Mouse (Mus musculus): ENCODE measurements around the gene Ctu2.

Gene Ctu2

GRCm38 (mm10) chr8:122484831-122485230 lies 8.9 kb downstream of the Ctu2 start:
- DNase-seq (ENCODE audit: low read depth, low spot score), result no peak

DNA sequence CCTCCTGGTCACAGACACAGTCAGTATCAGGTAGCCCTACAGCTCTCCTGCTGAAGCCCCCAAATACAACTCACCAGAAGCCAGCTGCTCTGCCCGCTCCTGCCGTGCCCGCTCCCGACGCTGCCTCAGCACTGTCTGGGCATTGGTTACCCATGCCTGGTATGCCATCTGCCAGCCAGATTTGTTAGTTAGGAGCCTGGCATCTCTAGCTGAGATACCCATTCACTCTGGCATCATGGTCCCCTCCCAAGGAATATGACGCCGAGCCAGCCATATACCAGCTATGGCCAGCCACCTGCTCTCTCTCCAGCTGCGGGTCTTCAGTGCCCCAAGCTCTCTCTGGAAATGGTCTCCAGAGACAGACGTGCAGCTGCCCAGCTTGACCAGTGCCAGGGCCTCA lies 12.4 kb downstream of the Ctu2 start:
- DNase-seq (ENCODE audit: low read depth, low spot score), result no peak

DNA sequence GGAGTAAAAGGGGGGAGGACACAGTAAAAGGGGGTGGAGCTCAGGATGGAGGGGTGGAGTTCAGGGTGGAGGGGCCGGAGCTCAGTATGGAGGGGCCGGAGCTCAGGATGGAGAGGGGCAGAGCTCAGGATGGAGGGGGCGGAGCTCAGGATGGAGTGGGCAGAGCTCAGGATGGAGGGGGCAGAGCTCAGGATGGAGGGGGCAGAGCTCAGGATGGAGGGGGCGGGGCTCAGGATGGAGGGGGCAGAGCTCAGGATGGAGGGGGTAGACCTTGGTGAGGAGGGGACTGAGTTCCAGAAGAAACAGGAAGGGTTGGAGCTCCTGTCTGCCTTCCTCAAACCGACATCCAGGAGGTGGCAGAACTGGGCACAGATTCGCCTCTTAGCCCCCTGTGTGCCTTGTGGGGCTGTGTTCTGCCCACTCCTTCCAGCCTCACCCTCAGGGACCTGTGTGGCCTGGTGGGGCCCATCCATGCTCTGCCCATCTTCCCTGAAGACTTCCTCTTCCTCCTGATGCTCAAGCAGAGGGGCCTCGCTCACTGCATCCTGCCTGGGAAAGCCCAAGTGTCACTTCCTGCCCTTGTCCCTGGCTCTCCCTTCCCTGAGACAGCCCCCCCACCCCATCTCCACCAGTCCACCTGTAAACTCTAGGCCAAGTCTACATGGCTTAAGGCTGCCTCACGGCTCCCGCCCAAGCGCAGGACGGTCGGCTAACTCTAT lies 21.2 kb downstream of the Ctu2 start:
- no peak for DNase-seq (ENCODE audit: low read depth, low spot score)

DNA sequence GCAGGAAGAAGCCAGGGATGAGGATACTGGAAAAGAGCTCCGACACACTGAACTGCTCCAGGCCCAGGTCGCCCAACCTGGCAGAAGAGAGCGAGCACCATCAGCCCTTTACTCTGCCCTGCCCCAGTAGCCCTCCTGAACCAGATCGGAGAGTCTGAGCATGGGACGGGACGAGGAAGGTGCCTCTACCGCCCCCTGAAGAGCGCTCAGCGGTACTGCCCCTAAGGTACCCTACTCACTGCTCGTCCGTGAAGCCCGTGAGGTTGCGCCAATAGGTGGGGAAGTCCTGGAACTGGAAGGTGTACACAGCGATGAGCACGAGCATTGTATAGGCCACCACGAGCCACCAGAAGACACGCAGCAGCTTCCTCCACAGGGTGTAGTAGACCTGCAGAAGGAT lies 22.0 kb downstream of the Ctu2 start:
- no peak for DNase-seq (ENCODE audit: low read depth, low spot score)

DNA sequence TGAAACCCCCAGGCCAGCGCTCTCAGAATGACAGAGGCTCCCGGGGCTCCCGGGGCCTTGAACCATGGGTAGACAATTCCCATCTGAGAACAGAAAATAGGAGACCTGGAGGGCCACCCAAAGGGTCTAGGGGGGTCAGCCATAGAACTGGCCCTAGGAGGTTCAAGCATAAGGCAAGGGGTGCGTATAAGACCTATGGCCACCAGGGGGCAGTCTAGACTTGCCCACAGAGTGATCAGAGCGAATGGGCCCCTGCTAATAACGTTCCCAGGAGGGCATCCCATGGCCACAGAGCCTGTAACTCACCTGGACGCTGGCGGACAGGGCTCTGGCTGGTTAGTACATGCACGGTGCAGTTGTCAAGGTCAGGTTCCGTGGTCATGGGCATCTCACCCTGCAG lies 24.9 kb downstream of the Ctu2 start:
- DNase-seq (ENCODE audit: low read depth, low spot score), result peak; percentile 88

DNA sequence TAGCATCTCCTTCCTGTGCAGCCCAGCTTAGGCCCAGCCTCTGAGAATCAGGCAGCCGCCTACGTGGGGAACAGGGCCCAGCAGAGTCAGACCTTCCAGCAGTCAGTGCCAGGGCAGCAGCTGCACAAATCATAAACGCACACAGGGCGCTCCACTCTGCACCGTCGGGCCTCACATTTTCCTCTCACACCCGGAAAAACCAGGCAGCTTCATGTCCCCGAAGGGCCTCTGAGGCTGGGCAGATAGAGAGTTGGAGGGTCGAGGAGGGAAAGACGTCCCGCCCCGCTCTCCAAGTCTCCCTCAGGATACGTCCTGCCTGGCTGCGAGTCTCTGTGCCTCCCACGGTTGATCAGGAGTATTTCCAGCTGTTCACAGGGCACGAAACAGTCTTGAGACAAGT lies 35.6 kb downstream of the Ctu2 start:
- DNase-seq (ENCODE audit: low read depth, low spot score), result no peak

DNA sequence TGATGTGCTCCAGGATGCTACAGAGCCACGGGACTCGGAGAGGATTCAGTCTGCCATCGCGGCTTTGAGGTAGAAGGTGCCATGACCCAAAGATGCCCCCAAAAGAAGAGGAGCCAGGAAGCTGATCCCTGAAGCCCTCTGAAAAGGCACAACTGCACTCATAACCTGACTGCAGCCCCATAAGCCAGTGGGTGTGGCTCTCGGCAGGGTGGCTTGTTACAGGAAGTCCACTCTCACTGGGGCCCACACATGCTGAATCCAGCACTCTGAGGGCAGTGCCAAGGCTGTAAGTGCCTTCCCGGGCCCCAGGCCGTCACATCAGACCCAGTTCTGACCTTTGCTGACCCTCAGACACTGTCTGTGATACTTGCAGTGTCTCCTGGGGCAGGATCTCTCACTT lies 36.4 kb downstream of the Ctu2 start:
- no peak for DNase-seq (ENCODE audit: low read depth, low spot score)

- DNase-seq (ENCODE audit: low read depth, low spot score), result no peak
These were observed 39.8 kb downstream of the Ctu2 start for GRCm38 (mm10) chr8:122515699-122516098.

DNA sequence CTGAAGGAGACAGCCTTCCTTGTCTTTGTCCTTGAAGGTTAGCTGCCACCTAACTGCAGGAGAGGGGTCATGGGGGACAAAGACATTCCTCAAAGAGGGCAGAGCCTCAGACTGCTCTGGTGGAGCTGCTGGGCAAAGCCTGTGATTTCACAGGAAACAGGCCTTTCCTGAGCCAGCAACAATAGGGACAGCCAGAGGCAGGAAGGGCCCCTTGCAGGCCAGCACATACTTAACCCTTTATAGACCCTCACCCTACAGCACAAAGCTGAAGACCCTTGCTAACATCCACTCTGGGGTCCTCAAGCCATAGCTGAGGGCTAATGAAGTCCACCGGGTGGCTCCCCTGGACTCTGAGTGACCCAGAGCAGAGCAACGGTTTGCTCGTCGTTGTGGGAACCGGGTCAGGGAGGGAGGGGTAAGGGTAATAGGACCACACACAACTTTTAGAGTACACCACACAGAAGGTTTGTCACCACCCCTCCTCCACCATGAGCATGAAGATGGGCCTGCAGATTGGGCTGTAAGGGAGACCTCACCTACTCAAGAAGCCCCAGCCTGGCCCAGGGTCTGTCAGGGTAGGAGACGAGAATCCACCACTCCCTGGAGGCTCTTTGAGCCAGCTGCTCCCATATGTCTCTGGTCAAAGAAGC lies 41.7 kb downstream of the Ctu2 start:
- DNase-seq (ENCODE audit: low read depth, low spot score), result peak; percentile 65

DNA sequence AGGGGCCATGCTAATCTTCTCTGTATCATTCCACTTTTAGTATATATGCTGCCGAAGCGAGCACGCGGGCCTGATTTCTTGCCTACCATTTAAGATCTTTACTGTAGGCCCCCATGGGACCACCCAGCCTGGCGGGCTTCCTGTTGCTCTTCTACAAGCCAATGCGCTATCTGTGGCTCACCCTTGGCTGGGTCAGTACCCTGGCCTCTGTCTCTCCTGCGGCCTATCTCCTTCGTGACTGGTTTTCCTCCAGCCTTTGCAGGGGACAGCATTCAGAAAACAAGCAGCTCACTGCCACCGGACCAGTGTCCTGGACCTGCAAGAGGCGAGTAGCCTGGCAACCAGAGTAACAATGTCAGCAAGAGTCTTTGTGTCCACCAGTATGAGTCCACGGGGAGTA lies 44.7 kb downstream of the Ctu2 start:
- no peak for DNase-seq (ENCODE audit: low read depth, low spot score)

GRCm38 (mm10) chr8:122522796-122523651 lies 47.1 kb downstream of the Ctu2 start:
- no peak for DNase-seq (ENCODE audit: low read depth, low spot score)

DNA sequence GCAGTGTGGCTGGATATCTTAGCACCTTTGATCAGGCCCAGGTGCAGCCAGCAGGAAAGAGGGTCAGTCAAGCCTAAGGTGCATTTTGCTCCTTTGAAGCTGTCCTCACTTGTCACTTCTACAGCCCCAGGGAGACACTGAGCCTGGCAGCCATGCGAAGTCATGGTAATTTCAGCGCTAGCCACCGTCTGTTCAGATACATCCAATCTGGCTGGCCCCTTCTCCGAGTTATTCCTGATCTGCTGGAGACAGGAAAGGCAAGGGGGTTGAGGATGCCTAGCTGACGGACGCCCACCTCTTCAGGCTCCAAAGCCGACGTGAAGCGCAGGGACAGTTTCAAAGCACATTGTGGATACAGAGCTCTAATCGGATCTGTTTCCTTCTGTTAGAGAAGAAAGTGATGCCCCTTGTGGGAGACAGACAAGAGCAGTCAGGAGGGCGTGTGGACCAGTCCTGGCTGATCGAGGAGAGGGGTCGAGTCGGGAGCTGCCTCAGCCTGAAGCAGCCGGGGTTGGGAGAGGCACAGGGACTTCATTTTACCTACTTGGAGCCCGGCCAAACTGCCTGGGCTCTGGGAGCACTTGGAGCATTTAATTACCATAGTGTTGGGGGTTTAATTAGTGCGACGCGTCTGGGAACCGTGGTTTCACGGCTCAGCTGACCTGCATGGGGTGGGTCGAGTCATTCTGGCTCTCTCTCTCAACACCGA lies 47.9 kb downstream of the Ctu2 start:
- DNase-seq (ENCODE audit: low read depth, low spot score), result no peak

- DNase-seq (ENCODE audit: low read depth, low spot score), result no peak
These were observed 48.6 kb downstream of the Ctu2 start for GRCm38 (mm10) chr8:122524506-122524905.

DNA sequence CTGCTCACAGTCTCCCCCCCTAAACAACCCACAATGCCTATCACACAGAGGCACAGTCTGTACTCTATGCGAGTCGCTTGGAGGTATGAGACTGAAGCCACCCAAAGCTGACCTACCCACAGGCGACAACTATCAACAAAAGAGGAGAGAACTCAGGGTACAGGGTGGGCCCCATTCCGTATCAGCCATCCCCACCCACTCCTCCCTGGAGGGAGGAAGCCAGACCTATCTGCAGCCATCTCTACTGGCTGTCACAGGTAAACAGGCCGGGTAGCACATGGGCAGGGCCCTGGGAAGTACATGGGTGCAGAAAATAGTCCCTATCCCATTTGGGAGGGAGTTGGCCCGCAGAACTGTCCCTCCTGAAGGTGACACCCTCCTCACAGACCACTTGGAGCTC lies 49.1 kb downstream of the Ctu2 start:
- no peak for DNase-seq (ENCODE audit: low read depth, low spot score)

GRCm38 (mm10) chr8:122526084-122526483 lies 50.1 kb downstream of the Ctu2 start:
- no peak for DNase-seq (ENCODE audit: low read depth, low spot score)

DNA sequence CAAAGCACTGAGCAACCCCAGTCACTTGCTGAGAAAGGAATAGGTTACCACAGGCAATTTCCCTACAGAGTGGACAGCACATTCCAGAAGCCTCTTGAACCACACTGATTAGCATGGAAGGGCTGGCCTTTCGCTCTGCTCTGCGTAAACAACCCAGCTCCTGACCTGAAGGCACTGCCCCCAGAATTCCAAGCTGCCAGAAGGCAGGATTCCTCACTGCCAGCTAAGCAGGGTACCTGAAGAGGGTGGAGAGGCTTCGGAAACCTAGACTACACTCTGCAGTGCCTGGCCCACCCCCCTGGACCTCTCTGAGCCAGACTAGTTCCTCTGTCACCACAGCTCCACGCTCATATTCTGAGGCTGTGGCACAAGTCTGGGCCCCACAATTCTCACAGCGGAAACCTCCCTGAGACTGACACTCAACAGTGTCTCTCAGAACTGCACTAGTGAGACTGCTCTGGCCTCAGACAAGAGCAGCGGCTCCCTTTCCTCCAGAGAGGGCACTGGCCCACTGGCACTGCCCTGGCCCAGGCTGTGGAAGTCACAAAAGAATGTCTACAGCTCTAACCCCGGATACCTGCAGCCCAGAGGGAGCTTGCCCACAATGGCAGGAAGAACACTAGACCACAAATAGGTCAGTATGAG lies 50.7 kb downstream of the Ctu2 start:
- DNase-seq (ENCODE audit: low read depth, low spot score), result no peak

DNA sequence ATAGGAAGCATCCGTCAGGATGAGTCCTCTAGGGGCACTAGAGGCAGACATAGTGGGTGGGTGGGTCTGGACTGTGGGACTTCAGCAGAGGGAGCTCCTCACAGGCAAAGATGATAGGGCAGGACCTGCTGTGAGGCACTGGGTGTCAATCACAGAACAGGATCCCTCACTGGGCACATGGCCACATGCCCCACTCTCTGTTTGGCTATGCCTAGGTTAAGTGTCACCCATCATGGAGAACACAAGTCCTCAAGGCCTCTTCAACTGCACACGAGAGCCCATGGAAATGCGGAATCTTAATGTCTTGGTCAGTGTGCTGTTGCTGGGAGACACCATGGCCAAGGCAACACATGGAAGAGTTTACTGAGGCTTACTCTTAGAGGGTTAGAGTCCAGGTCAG lies 52.0 kb downstream of the Ctu2 start:
- DNase-seq (ENCODE audit: low read depth, low spot score), result no peak

DNA sequence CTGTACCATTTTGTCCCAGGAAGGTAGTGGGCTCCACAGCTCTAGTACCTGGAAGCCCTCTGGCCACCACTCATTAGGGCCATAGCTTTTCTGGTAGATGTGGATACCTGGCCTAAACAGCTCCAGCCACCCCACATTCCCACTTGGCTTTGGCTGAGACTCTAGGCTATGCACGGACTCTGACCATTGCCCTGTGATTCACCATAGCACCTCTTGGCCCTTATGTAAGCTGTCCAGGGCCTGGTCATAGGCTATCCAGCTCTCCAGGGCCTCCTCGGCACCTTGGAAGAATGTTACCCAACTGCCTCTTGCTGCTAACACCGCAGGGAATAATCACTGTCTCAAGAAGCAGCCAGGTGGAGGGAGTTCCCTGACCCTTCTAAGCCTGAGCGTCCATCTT lies 53.2 kb downstream of the Ctu2 start:
- DNase-seq (ENCODE audit: low read depth, low spot score), result no peak

DNA sequence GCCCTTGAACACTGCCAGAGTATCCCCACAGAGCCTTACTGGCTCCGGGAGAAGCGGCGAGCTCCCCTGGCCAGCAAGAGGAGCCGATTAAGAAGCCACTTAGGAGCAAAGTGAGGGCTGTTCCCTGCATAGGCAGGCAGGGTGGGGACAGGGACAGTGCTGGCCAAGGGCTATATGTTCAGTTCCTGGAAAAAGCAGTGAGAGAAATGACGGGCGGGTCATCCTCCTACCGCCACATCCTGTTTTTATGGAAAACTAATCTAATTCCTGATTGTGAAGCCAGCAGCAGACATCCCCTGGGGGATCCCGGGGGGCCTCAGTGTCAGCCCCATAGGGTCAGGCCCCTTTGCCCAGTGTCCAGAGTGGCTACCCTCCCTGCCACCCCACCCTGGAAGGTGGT lies 55.4 kb downstream of the Ctu2 start:
- no peak for DNase-seq (ENCODE audit: low read depth, low spot score)

Data from mesoderm, embryonic 11.5 days (tissue).